Comparison of ENCODE assay signal across 7 mouse cellular contexts in genomic region chr2:20777931-20778330, GRCm38 (mm10).
DNase-seq lines count a peak whose midpoint lies in the region; ATAC-seq and TF ChIP-seq lines count a peak whose summit lies in the region.

No protein-coding gene starts in this region.

- CTCF ChIA-PET in Patski (lab: Charles Lee): interaction anchor here (0.5 to 2.1 kb wide), 4 partner anchors 9 to 56 kb away, joined by 3 to 7 read pairs (median 3); no protein-coding TSS in a partner anchor

- DNase-seq in layer of hippocampus, adult 11-12 months (ENCODE audit: low spot score): peak; percentile 32
- no peak for DNase-seq in layer of hippocampus, adult 9-11 months
- DNase-seq in Patski (ENCODE audit: low read depth, low spot score) (no peak), MN1 (ENCODE audit: low spot score) (no peak)
- DNase-seq in c-Kit-positive CD71-negative TER-119-negative erythroid progenitor cells, embryonic 14.5 days (ENCODE audit: low read depth): peak; percentile 9
- peak; percentile 25 to 55 for DNase-seq in layer of hippocampus, postnatal 10 days (ENCODE audit: low spot score in 2 of 2)
- peak; percentile 20 for DNase-seq in yolk sac, embryonic 10.5 days (ENCODE audit: low spot score)

- ATAC-seq in Patski: no peak

- no peaks in the 10 kb centered on the region for H3K27me3 ChIP-seq in Patski

- peak; percentile 63 for TF ChIP-seq CTCF in Patski (IDR thresholded peaks at IDR 0.05)

- in situ Hi-C loops in Patski (cut with MboI; ENCODE audit: low pct_unique_long_range_greater_than_20kb): loop anchor here (5.0 kb wide), 1 partner anchor 101 kb away; no protein-coding TSS in a partner anchor

- POLR2A ChIA-PET in Patski (lab: Charles Lee): interaction anchor here (1.2 kb wide), 1 partner anchor 13 kb away, joined by 8 read pairs; no protein-coding TSS in a partner anchor

Comparison
In these comparisons a context has a peak if more than half of its experiments do, and no peak if none do; other contexts are left out.
1. DNase-seq: peak in layer of hippocampus, adult 11-12 months (single experiment), c-Kit-positive CD71-negative TER-119-negative erythroid progenitor cells, embryonic 14.5 days (single experiment), layer of hippocampus, postnatal 10 days (2 of 2) and yolk sac, embryonic 10.5 days (single experiment); none in layer of hippocampus, adult 9-11 months (single experiment), Patski (single experiment) and MN1 (single experiment).